Mouse (Mus musculus) heart, embryonic 13.5 days (tissue): ENCODE results near the gene Slc25a12. TPM values are rescaled to one million over a fixed set of nuclear protein-coding genes. Genes with fewer than 3 reads are reported as not detected.

Source experiments
- ATAC-seq: fragments of 200-750 bp; cut with Nextera tagmentation; 2 replicates; pipeline ENCODE4 v1.8.0; 2017; ENCODE audit warnings: moderate TSS enrichment; ENCODE audit not compliant: insufficient number of reproducible peaks, low FRiP score, low TSS enrichment; ENCODE audit errors: extremely low read depth
- H3K27ac ChIP-seq: fragments of 300-500 bp; sonication (generic); replicated peaks from 2 replicates; pipeline ENCODE4 v1.5.1; 2015; ENCODE audit warnings: moderate library complexity, mild to moderate bottlenecking, inconsistent platforms
- H3K27me3 ChIP-seq: fragments of 300-500 bp; sonication (generic); replicated peaks from 2 replicates; pipeline ENCODE4 v1.6.1; 2015; ENCODE audit warnings: mild to moderate bottlenecking, inconsistent platforms
- H3K36me3 ChIP-seq: fragments of 300-500 bp; sonication (generic); 2 replicates; pipeline ENCODE4 v1.6.1; 2015; ENCODE audit warnings: mild to moderate bottlenecking, inconsistent platforms
- H3K4me1 ChIP-seq: fragments of 300-500 bp; sonication (generic); 2 replicates; pipeline ENCODE4 v1.6.1; 2015; ENCODE audit warnings: inconsistent platforms
- H3K4me2 ChIP-seq: fragments of 300-500 bp; sonication (generic); 2 replicates; pipeline ENCODE4 v1.6.1; 2015; ENCODE audit warnings: inconsistent platforms, mild to moderate bottlenecking, moderate library complexity
- H3K4me3 ChIP-seq: fragments of 300-500 bp; sonication (generic); 2 replicates; pipeline ENCODE4 v1.5.1; 2015; ENCODE audit warnings: moderate library complexity, mild to moderate bottlenecking, inconsistent platforms
- H3K9ac ChIP-seq: fragments of 300-500 bp; sonication (generic); 2 replicates; pipeline ENCODE4 v1.6.1; 2015; ENCODE audit warnings: inconsistent platforms, mild to moderate bottlenecking, moderate library complexity
- H3K9me3 ChIP-seq: fragments of 300-500 bp; sonication (generic); 2 replicates; pipeline ENCODE4 v1.6.1; 2016; ENCODE audit warnings: inconsistent platforms
- WGBS: fragments of 180-500 bp; shearing (Covaris S2); methylation state at CpG from one replicate; pipeline ENCODE4 v1.1.7; 2015; ENCODE audit warnings: mixed read lengths; 5-methylcytosine and 5-hydroxymethylcytosine counted together
- polyA plus RNA-seq: library from polyadenylated mRNA; unstranded; fragments of >200 nt; fragmentation: Nextera tagmentation; extraction: Ambion mirVana; gene quantifications from 2 replicates; pipeline ENCODE4 v1.2.1, GENCODE M21; 2015

Slc25a12 gene
- polyA plus RNA-seq, 1 experiment from 2014 or later: 90.1 TPM

DNA sequence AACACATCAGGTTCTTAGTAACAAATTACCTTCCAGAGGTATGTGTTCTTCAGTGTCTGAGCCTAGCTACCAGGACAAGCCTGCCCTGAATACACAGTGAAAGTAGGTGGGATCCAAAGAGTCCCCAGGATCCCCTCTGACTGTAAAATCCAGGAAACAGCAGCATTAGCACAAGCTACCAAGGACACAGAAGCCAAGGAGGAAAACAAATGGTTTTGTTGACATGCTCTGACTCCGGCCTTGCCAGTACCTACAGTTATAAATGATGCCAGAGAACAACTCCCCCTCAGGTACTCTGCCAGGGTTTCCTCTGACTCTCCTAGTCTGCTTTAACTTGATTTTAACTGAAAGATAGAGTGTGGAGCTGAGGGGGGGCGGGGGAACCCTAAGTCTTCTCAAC is 18.0 kb downstream of the Slc25a12 start:
- Histone ChIP-seq H3K9me3 (no peaks in the 10 kb centered on the region), H3K4me3 (no peak overlapping the region), H3K36me3 (peaks cover 9% of the 10 kb centered on the region), H3K4me1 (peaks cover 28% of the 10 kb centered on the region), H3K27me3 (no peaks in the 10 kb centered on the region), H3K27ac (no peak overlapping the region), H3K9ac (no peak overlapping the region), H3K4me2 (no peak overlapping the region)
- no peak for ATAC-seq
- WGBS: 81% methylated on average over 2 of the region's 2 CpGs

DNA sequence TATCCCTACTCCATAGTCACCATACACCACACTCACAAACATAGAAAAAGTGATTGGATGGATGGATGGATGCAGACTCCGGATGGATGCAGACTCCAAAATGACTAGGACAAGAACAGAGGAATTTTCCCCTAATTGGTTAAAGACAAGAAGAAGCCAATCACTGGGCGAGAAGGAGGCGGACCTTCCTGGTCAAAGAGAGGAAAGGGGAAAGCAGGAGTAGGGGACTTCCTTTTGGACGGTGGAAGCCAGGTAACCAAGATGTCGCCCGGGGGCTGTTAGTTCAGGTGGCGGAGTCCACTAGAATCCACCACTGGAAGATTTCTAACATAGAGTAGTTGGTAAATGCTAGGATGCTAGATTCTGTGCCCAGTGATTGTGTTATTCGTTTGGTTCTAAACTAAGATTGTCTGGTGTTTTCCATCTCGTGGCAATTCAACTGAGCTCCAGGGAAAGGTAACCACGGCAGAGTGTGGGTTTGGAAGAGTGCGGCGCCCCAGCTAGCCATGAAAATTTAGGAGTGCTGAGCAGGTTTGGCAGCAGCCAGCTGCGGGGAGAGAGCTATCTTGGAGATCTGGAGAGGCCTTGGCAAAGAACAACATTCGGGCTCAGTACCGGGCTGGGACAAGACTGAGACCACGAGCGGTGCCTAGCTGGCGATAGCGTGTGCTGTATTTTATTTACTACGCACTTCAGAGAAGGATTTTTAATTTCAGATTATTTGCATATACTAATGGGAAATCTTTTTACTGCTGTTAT is 19.6 kb downstream of the Slc25a12 start:
- no peak overlapping the region for H3K9ac ChIP-seq
- H3K27me3 ChIP-seq: no peaks in the 10 kb centered on the region
- no peak overlapping the region for H3K27ac ChIP-seq
- no peak overlapping the region for H3K4me3 ChIP-seq
- ATAC-seq: no peak
- H3K4me1 ChIP-seq: peaks cover 14% of the 10 kb centered on the region
- 89% methylated on average over 20 of the region's 20 CpGs for WGBS
- H3K9me3 ChIP-seq: 0 out of 2 replicates have a peak, but pooled peaks cover 5% of the 10 kb centered on the region
- no peak overlapping the region for H3K4me2 ChIP-seq
- peaks cover 25% of the 10 kb centered on the region for H3K36me3 ChIP-seq

DNA sequence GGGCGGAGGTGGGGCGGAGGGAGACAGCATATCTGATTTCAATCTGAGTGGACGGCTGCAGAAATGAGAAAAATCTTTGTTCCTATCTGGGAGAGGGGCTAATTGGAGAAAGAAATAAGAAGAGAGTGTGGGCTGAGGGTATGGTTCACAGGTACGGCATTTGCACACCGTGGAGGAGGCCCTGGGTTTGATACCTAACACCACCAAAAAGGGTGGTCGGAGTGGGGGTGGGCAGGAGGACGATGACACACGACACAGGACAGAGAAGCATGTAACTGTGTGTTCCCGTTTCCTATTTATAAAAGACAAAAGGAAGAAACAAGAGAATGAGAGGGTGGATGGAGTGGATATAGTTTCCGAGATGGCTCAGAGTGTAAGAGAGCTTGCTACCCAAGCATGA is 20.4 kb downstream of the Slc25a12 start:
- Histone ChIP-seq H3K4me1 (peaks cover 14% of the 10 kb centered on the region), H3K9me3 (0 out of 2 replicates have a peak, but pooled peaks cover 5% of the 10 kb centered on the region), H3K27me3 (no peaks in the 10 kb centered on the region), H3K4me2 (no peak overlapping the region), H3K4me3 (no peak overlapping the region), H3K27ac (no peak overlapping the region), H3K9ac (no peak overlapping the region), H3K36me3 (peaks cover 32% of the 10 kb centered on the region)
- 80% methylated on average over 10 of the region's 10 CpGs for WGBS
- ATAC-seq: no peak

DNA sequence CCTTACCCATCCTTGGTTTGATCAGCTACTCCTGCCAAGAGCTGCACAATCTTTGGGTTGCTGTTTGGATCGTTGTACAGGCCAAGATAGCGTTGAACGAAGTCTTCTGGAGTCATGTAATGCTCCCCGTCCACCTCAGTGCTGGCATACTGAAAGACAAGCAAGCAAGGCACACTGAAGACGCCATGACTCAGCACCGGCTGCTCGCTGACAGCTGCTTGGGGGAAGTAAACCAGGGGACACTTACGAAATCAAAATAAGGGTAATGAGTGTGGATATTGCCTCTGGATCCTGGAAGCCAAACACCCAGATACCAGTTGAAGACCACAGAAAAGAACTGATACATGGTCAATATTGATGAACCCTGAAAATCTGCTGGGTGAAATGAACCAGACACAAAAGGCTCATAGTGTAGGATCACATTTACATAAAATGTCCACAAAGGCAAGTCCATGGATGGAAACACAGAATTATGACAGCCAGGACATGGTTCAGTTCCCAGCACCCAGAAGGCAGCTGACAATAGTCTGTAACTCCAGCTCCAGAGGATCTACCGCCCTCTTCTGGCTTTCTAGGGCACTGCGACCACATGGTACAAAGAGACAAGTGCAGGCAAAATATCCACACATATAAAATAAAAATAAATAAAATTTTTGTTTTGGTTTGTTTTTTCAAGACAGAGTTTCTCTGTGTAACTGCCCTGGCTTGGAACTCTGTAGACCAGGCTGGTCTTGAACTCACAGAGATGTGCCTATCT is 23.5 kb downstream of the Slc25a12 start:
- Histone ChIP-seq H3K4me3 (no peak overlapping the region), H3K9me3 (0 out of 2 replicates have a peak, but pooled peaks cover 5% of the 10 kb centered on the region), H3K27ac (no peak overlapping the region), H3K36me3 (peaks cover 40% of the 10 kb centered on the region), H3K27me3 (no peaks in the 10 kb centered on the region), H3K9ac (no peak overlapping the region), H3K4me1 (peaks cover 11% of the 10 kb centered on the region), H3K4me2 (no peak overlapping the region)
- WGBS: 92% methylated on average over 10 of the region's 10 CpGs
- no peak for ATAC-seq

DNA sequence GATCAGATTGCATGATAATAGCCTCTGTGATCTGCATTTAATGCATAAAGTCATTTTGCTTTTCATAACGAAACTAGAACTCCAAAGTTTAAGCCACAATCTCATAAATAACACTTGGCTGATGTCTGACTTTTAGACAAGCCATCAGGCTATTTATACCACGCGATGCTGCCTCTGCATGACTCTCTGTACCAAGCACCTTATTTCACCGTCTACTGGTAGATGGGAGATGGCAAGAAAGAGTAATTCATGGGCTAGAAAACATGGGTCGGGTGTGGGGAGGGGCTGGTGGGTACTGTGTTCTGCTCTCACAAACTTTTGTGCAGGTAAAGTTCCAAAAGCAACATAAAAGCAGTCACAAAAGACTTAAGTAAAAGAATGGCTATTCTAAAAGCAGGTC is 27.4 kb downstream of the Slc25a12 start:
- Histone ChIP-seq H3K9me3 (0 out of 2 replicates have a peak, but pooled peaks cover 5% of the 10 kb centered on the region), H3K27me3 (no peaks in the 10 kb centered on the region), H3K27ac (peak overlapping the region; percentile 61), H3K4me1 (peaks cover 11% of the 10 kb centered on the region), H3K36me3 (peaks cover 56% of the 10 kb centered on the region), H3K4me3 (no peak overlapping the region), H3K4me2 (0 out of 2 replicates have a peak overlapping the region, but pooled peaks have one; percentile 5), H3K9ac (no peak overlapping the region)
- ATAC-seq: no peak
- 47% methylated on average over 5 of the region's 5 CpGs for WGBS

DNA sequence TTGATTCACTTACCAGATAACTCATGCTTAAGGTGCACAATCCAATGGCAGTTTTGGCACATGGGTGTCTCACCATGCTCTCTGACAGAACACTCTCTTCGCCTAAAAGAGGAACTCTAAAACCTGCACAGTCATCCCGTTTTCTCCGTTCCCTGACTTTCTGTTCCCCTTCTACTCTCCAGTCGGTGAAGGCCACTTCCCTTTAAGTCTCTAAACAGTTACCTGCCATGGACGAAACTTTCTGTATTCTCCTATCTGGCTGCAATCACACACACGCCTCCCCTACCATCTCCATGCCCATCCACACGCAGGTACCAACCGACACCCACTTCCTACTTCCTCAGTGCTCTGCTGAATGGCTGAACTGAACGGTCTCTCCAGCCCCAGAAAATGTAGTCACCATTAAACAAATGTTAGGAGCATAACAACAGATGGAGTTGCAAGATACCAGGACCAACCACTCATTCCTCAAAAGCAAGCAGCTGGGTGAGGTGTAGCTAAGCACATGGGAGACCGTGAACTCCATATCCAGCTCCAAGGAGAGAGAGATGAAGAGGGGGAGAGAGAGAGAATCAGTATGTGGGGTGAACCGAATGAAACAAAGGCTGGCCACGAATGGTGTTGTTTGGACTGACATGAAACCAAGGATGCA is 29.3 kb downstream of the Slc25a12 start:
- no peak overlapping the region for H3K4me2 ChIP-seq
- no peaks in the 10 kb centered on the region for H3K9me3 ChIP-seq
- no peak overlapping the region for H3K4me3 ChIP-seq
- ATAC-seq: no peak
- no peak overlapping the region for H3K27ac ChIP-seq
- WGBS: 81% methylated on average over 12 of the region's 12 CpGs
- H3K27me3 ChIP-seq: no peaks in the 10 kb centered on the region
- H3K4me1 ChIP-seq: peaks cover 11% of the 10 kb centered on the region
- H3K9ac ChIP-seq: no peak overlapping the region
- peaks cover 55% of the 10 kb centered on the region for H3K36me3 ChIP-seq

DNA sequence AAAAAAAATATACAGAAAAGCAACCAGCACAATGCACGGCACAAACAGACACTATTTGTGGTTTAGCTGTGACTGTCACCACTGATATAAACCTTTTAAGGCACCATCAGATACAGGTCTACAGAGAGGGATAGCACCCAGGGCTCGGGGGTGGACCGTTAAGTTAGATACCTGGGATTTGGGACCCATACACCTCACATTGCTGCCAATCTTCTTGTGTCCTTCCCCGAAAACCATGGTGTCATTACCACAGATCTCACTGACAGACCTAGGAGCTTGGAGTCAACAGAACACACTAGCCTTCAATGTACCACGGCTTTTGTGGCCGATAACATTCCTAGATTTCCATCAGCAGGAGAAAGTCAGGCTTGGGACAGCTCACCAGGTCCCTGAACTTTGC is 30.9 kb downstream of the Slc25a12 start:
- Histone ChIP-seq H3K4me2 (no peak overlapping the region), H3K9ac (no peak overlapping the region), H3K27me3 (no peaks in the 10 kb centered on the region), H3K27ac (no peak overlapping the region), H3K4me1 (peaks cover 11% of the 10 kb centered on the region), H3K36me3 (peaks cover 53% of the 10 kb centered on the region), H3K4me3 (no peak overlapping the region), H3K9me3 (no peaks in the 10 kb centered on the region)
- ATAC-seq: no peak
- 79% methylated on average over 6 of the region's 6 CpGs for WGBS

DNA sequence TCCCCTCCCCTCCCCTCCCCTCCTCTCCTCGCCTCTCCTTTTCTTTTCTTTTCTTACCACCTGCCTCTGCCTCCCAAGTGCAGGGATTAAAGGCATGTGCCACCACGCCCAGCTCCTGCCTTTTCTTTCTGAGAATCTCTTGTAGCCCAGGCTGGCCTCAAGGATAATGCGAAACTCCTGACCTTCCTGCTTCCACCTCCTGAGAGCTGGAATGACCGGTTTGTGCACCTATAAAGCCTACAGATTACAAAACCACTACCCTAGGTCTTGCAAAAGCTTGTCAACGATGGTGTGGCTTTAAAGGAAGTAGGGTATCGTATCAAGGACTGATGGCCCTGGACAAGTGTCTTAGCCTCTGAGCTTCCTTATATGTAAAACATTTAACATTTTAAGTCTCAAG is 31.3 kb downstream of the Slc25a12 start:
- Histone ChIP-seq H3K9ac (no peak overlapping the region), H3K4me1 (peaks cover 11% of the 10 kb centered on the region), H3K27me3 (no peaks in the 10 kb centered on the region), H3K27ac (no peak overlapping the region), H3K4me3 (no peak overlapping the region), H3K4me2 (no peak overlapping the region), H3K36me3 (peaks cover 54% of the 10 kb centered on the region), H3K9me3 (no peaks in the 10 kb centered on the region)
- WGBS: 76% methylated on average over 5 of the region's 6 CpGs
- no peak for ATAC-seq

DNA sequence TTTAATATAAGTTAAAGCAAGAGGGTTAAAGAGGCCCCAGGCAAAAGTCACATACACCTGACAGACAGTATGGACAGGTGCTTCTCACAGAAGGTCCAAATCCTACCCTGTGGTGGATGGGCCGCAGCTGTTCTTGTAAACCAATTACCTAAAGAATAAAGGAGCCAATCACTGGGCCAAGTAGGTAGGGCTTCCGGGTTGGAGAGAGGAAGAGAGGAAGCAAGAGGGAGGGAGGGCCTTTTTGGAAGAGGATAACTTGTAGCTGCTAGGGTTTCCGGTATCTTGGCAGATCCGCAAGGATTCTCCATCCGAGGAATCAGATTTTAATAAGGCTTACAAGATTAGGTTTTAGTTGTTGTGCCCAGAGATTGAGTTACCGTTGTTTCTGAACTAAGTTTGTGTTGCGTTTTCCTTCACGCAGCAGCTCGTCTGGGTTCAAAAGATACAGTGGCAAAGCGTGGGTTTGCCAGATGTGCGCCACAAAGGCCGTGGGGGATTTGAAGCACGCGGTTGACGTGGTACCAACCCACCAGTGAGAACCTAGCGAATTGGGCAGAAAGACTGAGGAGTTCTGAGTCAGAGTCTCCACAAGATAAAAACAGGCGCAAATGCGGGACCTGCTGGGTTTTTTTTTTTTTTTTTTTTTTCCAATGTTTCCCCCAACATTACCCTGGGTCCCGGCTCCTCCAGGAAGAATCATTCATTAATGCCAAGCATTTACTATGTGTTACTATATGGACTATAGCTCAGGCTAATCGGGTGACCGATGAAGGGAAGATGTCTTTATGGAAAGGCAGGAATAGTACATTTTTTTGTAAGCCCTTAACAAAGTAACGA is 33.3 kb downstream of the Slc25a12 start:
- H3K4me2 ChIP-seq: no peak overlapping the region
- peaks cover 70% of the 10 kb centered on the region for H3K36me3 ChIP-seq
- no peak overlapping the region for H3K27ac ChIP-seq
- H3K9me3 ChIP-seq: no peaks in the 10 kb centered on the region
- H3K9ac ChIP-seq: no peak overlapping the region
- 86% methylated on average over 22 of the region's 22 CpGs for WGBS
- no peak for ATAC-seq
- no peak overlapping the region for H3K4me3 ChIP-seq
- H3K4me1 ChIP-seq: no peaks in the 10 kb centered on the region
- no peaks in the 10 kb centered on the region for H3K27me3 ChIP-seq

DNA sequence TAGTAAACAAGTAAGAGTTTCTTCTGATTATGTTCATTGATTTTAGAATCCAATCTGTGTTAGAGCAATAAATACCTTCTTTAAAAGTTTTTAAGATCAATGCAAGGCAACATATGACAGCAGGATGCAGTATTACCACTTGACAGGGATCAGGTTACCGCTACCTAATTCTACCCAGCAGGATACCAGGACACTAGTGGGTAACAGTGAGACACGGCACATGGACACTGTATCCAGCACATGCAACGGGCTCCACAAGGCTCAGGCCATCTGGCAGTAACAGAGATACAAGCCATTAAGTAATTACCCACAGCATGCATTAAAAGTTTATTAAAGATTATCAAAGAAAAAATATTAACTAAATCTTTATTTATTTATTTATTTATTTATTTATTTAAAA is 37.8 kb downstream of the Slc25a12 start:
- Histone ChIP-seq H3K36me3 (peaks cover 69% of the 10 kb centered on the region), H3K4me1 (peaks cover 8% of the 10 kb centered on the region)

More for the DNA sequence above, 37.8 kb downstream of the Slc25a12 start:
- no peak overlapping the region for H3K9ac ChIP-seq
- no peak overlapping the region for H3K27ac ChIP-seq
- no peak overlapping the region for H3K4me3 ChIP-seq
- no peak for ATAC-seq
- no peak overlapping the region for H3K4me2 ChIP-seq
- H3K27me3 ChIP-seq: no peaks in the 10 kb centered on the region
- 86% methylated on average over 3 of the region's 3 CpGs for WGBS
- no peaks in the 10 kb centered on the region for H3K9me3 ChIP-seq
